Mouse (Mus musculus) cerebellum, postnatal 14 days (tissue): Measurements from ENCODE around the gene Dgkb.
A peak's percentile ranks its signal among the peaks of the same experiment; 100 is the strongest.

ENCODE experiments used
- DNase-seq, 2 experiments: peaks; one replicate each; pipeline ENCODE4 v3.0.0; 2021; ENCODE audit warnings: mixed read lengths in 2 of 2

Gene Dgkb

GRCm38 (mm10) chr12:38385942-38386341, 568.4 kb downstream of the Dgkb start:
- DNase-seq: peak in 1 of 2 experiments; percentile 22

DNA sequence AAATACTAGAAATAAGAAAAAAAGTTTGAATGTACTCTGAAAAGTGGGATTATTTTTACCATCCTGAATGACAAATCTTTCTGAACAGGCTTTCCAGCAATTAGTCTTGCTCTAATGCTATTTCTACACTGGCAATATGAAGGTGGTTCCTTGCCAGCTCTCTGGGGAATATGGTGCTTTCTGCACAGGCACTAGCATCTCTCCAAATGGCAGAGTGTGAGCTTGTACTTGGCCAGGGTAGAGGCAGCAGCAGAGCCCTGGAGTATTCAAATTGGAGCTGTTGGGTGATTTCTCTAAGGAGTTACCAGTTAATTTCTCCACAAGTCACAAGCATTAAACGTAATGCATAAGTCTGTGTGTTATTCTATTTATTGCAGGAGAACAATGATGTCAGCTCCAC, 569.5 kb downstream of the Dgkb start:
- peak; percentile 76 to 84 for DNase-seq

DNA sequence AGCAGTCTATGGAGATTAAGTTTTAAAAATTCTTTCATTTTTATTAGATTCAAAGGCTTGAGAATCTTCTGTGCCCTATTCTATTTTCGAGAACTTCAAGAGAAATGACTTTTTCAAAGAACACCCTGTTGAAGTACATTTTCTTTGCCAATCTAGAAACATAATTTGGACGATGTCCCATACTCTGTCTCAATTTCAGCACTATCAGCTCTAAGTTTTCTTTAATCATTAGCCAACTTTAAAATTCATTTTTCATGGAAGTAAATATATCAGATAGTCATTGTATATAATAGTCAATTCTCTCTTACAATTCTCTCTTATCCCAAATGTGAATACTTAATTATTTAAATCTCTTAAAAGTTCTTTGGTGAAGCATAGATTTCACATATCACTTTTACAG, 570.1 kb downstream of the Dgkb start:
- DNase-seq: no peak

DNA sequence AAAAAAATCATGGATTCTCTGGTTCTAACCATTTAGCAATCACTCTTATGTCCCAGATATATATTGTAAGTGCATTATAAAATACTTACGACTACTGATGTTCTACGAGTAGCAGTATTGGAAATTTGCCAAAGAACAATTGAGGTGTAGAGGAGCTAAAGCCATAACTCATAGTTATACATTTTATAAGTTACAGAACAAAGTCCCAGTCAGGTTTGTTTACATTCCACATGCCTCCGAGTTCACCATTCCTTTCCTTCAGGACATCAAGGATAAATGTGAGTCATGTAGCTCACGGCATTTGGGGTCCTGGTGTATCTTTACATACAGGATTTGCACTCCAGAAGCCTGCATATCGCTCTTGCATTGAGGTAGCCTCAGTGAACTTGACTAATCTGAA, 570.7 kb downstream of the Dgkb start:
- no peak for DNase-seq

GRCm38 (mm10) chr12:38397754-38398312, 580.3 kb downstream of the Dgkb start:
- no peak for DNase-seq

DNA sequence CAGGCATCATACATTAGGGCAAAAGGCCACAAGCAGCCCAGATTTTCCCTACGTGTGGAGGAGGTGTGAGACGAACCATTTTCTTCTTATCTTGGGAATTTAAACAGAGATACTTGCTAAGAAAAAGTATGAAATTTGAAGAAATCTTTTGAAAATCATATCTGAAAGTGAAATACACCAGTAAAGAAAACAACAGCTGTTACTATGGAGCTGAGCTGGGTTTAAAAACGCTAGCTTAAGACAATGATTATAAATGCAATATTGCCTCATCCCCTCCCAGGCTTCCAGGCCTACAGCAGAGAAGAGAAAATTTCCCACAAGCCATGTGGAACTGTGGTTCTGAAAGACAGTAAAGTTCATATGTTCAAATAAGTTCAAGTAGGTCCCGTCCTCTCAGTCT, 582.6 kb downstream of the Dgkb start:
- DNase-seq: no peak

GRCm38 (mm10) chr12:38435364-38436130, 618.0 kb downstream of the Dgkb start:
- DNase-seq: no peak

DNA sequence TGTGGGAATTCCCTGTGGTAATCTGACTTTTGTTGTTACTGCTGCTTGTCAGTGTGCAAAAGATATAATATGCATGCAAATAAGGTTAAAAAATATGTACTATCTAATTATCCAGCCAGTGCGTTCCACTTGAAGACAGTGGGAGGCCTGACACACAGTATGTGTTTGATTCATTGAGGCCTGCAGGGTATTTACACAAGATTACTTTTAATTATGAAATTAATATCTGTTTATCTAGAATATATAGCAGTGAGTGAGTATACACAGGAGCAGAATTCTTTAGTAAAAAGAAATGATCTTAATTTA, 618.6 kb downstream of the Dgkb start:
- no peak for DNase-seq

GRCm38 (mm10) chr12:38450323-38451087, 633.0 kb downstream of the Dgkb start:
- DNase-seq: no peak

DNA sequence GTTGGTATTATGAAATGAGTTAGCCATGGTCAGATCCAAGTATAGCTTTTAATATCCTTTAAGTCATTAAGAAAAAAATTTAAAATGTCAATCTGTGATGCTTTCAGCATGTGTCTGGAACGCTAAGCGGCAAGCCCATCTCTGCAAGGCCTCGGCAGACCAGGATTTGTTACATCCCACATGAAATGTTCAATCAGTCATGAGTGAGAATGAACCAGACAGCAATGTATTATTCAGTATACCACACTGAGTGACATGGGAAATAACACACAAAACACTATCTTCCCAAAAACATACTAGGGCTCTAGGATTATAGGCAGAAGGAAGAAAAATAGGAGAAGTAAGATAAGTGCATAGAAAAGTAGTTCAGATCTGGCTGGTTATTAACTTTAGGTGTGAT, 634.2 kb downstream of the Dgkb start:
- no peak for DNase-seq

GRCm38 (mm10) chr12:38468191-38468590, 650.7 kb downstream of the Dgkb start:
- no peak for DNase-seq

DNA sequence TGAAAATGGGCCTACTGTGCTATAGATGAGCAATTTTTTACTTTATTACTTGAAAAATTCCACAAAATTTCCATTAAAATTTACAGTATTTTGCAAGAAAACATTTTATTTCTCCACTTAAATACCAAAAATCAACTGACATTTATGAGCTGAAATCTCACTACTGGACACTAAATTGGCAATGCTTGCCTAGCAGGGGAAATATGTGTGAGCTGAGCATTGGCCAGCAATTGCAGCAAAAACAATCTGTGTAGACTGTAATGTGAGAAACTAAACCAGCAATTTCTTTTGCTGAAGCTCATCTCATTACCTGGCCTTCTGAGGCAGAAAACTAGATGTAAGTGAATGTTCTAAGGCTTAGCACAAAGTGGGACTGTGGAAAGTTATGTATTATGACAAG, 651.1 kb downstream of the Dgkb start:
- DNase-seq: no peak

GRCm38 (mm10) chr12:38497229-38497628, 679.7 kb downstream of the Dgkb start:
- no peak for DNase-seq

- no peak for DNase-seq
These were observed 683.4 kb downstream of the Dgkb start for GRCm38 (mm10) chr12:38500931-38501330.

DNA sequence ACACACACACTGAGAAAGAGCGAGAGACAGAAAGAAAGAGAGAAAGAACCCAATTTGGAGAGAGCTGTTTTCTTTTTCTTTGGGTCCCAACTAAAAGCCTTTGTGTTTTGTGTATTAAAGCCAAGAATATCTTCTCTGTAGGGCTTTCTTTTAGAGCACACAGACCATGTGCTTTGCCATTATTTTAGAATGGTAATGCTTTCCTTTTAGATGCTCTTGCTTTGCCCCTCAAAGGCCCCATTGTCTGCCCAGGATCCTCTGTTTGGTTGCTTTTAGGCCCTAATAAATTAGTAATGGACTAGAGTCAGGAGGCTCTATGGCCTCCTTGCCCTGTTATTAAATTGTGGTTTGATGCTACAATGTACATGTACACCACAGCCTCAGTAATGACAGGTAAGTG, 690.7 kb downstream of the Dgkb start:
- DNase-seq: no peak

GRCm38 (mm10) chr12:38545431-38545830, 727.9 kb downstream of the Dgkb start:
- DNase-seq: no peak

DNA sequence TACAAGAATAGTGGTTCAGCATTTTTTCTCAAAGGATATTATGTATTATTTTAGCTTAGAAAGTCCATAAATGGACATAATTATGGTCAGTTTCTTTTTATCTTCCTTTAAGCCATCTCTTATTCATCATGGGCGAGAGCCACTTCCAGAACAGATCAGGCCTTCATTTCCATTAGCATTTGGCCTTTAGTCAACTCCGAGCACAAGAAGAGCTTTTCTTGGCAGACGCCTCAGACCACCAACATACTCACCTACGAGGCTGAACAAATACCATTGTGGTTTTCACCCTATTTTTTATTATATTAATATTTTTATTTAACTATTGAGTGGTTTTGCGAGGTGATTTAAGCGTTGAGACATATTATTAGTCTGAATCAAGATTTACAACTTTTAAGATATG, 759.6 kb downstream of the Dgkb start:
- peak; percentile 32 to 57 for DNase-seq

DNA sequence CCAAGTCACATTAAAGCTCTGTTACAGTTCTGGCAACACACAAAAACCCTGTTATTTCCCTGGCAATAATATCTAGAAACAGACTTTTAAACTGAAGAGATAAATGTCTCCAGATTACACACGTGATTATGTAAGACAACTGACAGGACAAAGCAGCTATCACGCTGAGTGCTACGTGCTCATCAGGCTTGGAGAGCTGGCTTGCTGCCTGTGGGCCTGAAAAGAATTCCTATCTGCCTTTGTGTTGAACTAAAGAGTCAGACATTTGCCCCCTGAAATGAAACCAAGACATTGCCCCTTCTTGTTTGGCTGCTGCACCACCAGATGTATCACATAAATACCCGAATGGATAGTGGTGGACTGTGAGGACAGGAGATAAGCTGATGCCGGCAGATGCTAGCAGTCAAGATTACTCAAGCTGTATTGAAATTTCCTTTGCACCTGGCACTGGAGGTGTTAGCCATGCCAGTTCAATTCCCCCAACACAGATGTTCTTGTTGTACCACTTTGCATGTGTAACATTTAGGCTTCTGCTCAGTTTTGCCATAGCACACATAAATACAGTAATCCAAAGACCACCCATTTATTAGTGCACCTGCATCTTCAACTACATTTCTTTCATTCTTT, 761.8 kb downstream of the Dgkb start:
- DNase-seq: peak; percentile 58 to 62

DNA sequence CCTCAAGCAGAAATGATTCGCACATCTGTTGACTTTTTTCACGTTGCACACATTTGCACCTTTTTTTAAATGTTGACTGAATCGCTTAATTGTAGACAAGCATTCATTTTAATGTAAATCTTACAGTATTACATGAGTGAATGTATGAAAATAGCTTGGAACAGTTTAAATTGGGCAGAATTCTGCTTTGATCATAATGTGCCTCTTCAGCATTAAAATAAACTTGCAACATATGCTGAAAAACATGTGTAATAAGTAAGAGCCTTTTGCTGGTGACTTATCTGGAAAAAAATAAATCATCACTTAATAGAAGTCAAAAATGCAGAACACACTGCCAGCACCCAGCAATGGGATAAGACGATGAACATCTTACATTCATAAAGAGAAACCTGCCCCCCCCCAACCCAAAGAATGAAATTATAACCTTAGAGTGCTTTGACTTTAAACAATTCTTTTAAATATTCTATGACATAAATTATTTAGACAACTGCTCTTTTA, 768.9 kb downstream of the Dgkb start:
- DNase-seq: no peak

GRCm38 (mm10) chr12:38589951-38590350, 772.4 kb downstream of the Dgkb start:
- DNase-seq: peak; percentile 71 to 80

GRCm38 (mm10) chr12:38593653-38594052, 776.1 kb downstream of the Dgkb start:
- no peak for DNase-seq

GRCm38 (mm10) chr12:38594055-38594454, 776.5 kb downstream of the Dgkb start:
- DNase-seq: no peak

DNA sequence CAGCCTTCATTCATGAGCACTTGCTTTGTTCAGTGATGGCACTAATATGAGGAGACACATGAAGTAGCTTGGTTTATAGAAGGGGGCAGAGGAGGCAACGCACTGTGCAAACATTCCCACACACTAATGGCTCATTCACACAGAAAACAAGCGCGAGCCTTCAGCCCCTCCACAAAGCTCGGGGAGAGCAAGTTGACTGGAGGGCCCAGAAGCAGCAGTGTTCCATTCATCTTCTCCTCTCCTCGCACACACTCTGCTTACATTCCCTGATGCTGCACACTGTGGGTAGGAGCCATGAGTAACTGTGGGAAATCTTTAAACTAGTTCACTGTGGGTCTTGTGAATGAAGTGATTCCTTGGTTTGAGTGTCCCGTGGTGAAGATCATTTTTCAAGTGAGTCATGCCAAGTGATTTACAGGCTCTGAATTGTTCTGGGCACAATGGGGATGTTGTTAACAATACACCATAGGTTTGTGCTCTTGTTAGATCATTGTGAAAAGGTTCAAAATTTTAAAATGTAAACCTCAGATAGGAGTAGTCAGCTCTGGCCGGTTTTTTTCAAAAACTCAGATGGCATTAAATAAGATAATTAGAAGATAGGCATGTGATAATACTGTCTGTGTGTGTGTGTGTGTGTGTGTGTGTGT, 779.0 kb downstream of the Dgkb start:
- DNase-seq: no peak
